Mouse (Mus musculus) testis, adult 2 months (tissue): ENCODE measurements around the gene Ppp2r1b. TPM values are rescaled to one million over a fixed set of nuclear protein-coding genes. Genes with fewer than 3 reads are reported as not detected.

ENCODE experiments used
- H3K27ac ChIP-seq: fragments of 200-500 bp; 2 replicates; pipeline ENCODE4 v1.5.1; 2012; ENCODE audit warnings: low read depth, low read length; ENCODE audit not compliant: control insufficient read depth, insufficient read depth
- H3K27me3 ChIP-seq: fragments of 200-500 bp; 2 replicates; pipeline ENCODE4 v1.6.1; 2012; ENCODE audit warnings: mild to moderate bottlenecking, low read length, moderate library complexity; ENCODE audit not compliant: control insufficient read depth, insufficient read depth
- H3K36me3 ChIP-seq: fragments of 200-500 bp; 2 replicates; pipeline ENCODE4 v1.6.1; 2012; ENCODE audit warnings: mild to moderate bottlenecking, low read length; ENCODE audit not compliant: control insufficient read depth, insufficient read depth
- H3K4me1 ChIP-seq: fragments of 200-500 bp; 2 replicates; pipeline ENCODE4 v1.6.1; 2012; ENCODE audit warnings: low read length; ENCODE audit not compliant: control insufficient read depth, insufficient read depth
- H3K4me3 ChIP-seq: fragments of 200-500 bp; 2 replicates; pipeline ENCODE4 v1.5.1; 2012; ENCODE audit warnings: low read depth, mild to moderate bottlenecking, low read length, moderate library complexity, mixed read lengths; ENCODE audit not compliant: control insufficient read depth
- CTCF ChIP-seq: fragments of 200-500 bp; IDR thresholded peaks from 2 replicates; pipeline ENCODE4 v1.5.1; 2012; ENCODE audit warnings: low read depth, mild to moderate bottlenecking, inconsistent platforms, low read length, moderate library complexity; ENCODE audit not compliant: control insufficient read depth, insufficient read depth, insufficient replicate concordance
- POLR2A ChIP-seq: fragments of 200-500 bp; IDR thresholded peaks from 2 replicates; pipeline ENCODE4 v1.6.1; 2012; ENCODE audit warnings: low read depth, mild to moderate bottlenecking, inconsistent platforms, low read length, moderate library complexity; ENCODE audit not compliant: control insufficient read depth
- polyA plus RNA-seq: library from polyadenylated mRNA; depleted of rRNA; stranded (reverse); fragments of >200 nt; gene quantifications from 2 replicates; pipeline ENCODE4 v1.2.3, GENCODE M21; 2012

The Ppp2r1b gene
- polyA plus RNA-seq, 1 experiment, result 80.9 TPM

DNA sequence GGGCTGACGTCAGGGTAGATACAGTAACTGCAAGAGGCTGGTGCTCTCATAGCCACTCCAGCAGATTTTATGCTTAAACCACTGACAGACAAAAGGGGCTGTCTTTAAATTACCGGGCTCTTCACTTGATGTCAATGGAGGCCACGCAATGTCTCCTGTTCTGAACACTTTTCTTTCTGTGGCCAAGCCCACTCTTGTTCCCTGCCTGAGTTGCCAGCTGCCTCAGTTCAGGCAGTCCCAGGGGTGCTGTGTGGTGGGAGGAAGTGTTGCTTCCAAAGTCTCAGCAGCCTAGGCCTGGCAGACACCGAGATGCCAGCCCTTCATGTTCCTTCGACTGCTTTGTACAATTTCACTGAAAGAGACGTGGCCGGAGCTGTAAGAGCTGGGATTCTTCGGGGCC is 39.0 kb downstream of the Ppp2r1b start:
- H3K27me3 ChIP-seq, result no peaks in the 10 kb centered on the region
- H3K36me3 ChIP-seq, result peaks cover 4% of the 10 kb centered on the region
- TF ChIP-seq CTCF, result no peak
- TF ChIP-seq POLR2A, result no peak
- no peaks in the 10 kb centered on the region for H3K4me1 ChIP-seq
- H3K27ac ChIP-seq, result no peak overlapping the region
- H3K4me3 ChIP-seq, result no peak overlapping the region

DNA sequence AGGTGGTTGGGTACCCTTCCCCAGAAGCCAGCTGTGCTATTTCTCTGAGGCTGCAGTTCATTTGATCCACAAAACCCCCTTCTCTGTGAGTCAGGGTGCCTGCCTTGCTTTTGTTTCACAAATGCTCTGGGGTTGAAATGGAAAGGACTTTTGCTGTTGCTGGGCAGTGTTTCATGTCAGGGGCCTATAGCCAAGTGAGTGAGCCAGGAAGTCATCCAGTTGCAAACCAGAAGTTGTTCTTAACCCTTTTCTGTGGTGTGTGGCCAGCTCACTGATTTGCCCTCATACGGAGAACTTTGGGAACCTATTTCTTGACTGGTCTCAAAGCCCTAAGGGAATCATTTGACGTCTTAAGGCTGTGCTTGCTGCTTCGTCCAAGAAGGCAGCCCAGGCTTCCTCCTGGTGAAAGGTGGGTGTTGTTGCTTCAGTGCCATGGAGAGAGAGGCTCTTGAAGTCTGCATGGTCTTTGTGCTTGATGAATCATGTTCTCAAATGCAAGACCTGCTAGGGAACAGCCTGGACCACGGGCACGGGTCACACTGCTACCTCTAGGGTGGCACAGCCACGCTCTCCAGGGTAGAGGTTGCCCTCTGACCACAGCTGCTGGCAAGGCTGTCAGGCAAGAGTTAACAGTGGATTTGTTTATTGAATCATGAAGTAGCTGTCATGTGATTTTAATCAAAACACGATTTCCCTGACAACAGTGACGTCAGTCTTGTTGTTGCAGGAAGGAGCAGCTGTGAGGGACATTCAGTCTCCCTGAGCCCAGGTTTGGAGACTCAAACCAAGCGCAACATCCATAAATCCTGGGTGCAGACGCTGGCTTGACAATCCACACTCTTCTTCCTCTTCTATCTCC is 39.9 kb downstream of the Ppp2r1b start:
- TF ChIP-seq CTCF, result no peak
- TF ChIP-seq POLR2A, result no peak
- Histone ChIP-seq H3K27ac (no peak overlapping the region), H3K36me3 (peaks cover 2% of the 10 kb centered on the region; the same call in 1 of the 2 replicates), H3K27me3 (no peaks in the 10 kb centered on the region), H3K4me1 (no peaks in the 10 kb centered on the region), H3K4me3 (no peak overlapping the region)

DNA sequence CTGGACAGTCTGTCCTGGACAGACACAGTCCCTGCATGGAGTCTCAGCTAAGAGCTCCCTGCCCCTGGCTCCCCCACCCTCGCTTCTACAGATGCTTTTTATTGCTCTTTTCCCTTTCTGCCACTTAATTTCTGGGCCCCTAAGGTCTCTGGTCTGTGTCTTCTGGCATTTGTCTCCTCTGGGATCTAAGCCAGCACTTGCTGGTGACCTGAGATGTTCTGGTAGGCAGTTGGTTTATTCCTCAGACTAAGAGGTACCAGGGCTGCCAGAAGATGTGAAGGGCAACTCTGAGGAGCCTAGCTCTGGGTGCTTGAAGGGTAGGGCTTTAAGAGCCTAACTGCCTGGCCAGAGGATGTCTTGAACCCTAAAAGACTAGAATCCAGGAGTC is 40.5 kb downstream of the Ppp2r1b start:
- H3K4me1 ChIP-seq, result no peaks in the 10 kb centered on the region
- no peaks in the 10 kb centered on the region for H3K36me3 ChIP-seq
- no peaks in the 10 kb centered on the region for H3K27me3 ChIP-seq
- TF ChIP-seq CTCF (no peak), POLR2A (no peak)
- H3K4me3 ChIP-seq, result no peak overlapping the region
- H3K27ac ChIP-seq, result no peak overlapping the region

DNA sequence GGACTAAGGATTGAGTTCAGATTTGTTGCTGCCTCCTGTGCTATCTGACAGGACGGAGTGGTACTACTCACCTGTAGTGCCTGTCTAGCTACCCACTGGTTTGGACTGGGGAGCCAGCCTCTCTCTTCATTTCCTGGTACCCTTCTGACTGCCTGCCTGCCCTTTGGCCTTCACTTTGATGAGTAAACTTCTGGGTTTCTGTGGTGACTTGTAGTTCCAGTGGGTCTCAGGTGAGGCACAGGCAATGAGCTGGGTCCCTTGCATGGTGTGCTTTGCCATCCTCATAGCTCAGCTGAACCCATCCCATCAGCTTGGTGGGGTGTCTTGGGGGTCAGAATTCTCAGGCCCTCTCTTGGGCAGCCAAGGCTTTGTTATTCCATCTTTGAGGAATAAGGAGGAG is 41.8 kb downstream of the Ppp2r1b start:
- Histone ChIP-seq H3K4me1 (no peaks in the 10 kb centered on the region), H3K27ac (no peak overlapping the region), H3K36me3 (no peaks in the 10 kb centered on the region), H3K4me3 (no peak overlapping the region), H3K27me3 (no peaks in the 10 kb centered on the region)
- TF ChIP-seq POLR2A, result no peak
- no peak for TF ChIP-seq CTCF

- TF ChIP-seq POLR2A (no peak), CTCF (no peak)
Measured at GRCm38 (mm10) chr9:50887351-50887750, 42.2 kb downstream of the Ppp2r1b start.

DNA sequence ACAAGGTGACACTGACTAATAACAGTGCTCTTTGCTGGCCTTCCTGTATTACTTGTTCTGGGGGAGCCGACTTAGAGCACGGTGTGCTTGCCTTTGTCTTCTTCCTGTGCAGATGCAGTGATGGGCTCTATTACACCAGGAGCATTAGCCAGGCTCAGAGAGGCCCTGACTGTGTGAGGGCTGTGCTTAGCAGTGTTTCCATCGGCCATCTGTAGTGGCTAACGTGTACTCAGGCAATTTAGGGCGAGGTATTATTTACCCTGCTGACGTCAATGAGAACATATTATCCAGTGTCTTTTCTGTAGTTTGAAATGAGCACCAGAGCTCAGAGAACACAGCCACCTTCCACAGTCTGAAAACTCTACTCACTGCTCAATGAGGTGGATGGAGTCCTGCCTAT is 44.1 kb downstream of the Ppp2r1b start:
- Histone ChIP-seq H3K4me3 (no peak overlapping the region), H3K27ac (no peak overlapping the region), H3K36me3 (no peaks in the 10 kb centered on the region), H3K27me3 (no peaks in the 10 kb centered on the region), H3K4me1 (no peaks in the 10 kb centered on the region)
- no peak for TF ChIP-seq POLR2A
- no peak for TF ChIP-seq CTCF

More at GRCm38 (mm10) chr9:50887351-50887750, 42.2 kb downstream of the Ppp2r1b start:
- no peaks in the 10 kb centered on the region for H3K4me1 ChIP-seq
- no peak overlapping the region for H3K27ac ChIP-seq
- no peak overlapping the region for H3K4me3 ChIP-seq
- no peaks in the 10 kb centered on the region for H3K27me3 ChIP-seq
- no peaks in the 10 kb centered on the region for H3K36me3 ChIP-seq

DNA sequence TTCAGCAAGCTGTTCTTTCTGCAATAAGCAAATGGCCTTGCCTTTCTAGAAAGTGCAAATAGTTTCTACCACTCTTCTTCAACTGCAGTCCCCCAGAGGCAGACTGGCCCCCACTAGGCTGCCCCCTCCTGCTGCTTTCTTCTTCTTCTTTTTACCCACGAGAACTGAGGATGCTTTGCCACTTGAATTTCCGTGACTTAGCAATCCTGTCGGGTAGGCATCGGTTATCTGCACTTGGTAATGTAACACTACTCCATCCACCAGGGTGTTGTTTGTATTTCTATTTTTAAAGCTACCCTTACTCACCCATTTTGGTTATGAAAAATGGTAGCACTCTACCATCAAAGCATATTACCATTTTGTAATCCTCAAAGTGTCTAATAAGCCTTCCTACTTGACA is 44.9 kb downstream of the Ppp2r1b start:
- Histone ChIP-seq H3K36me3 (no peaks in the 10 kb centered on the region), H3K27me3 (no peaks in the 10 kb centered on the region), H3K4me1 (no peaks in the 10 kb centered on the region), H3K27ac (no peak overlapping the region), H3K4me3 (no peak overlapping the region)
- TF ChIP-seq CTCF (no peak), POLR2A (no peak)
